Comparison of ENCODE assay signal across 15 mouse cellular contexts in genomic region chr5:8289678-8290614, GRCm38 (mm10).
A peak's percentile ranks its signal among the peaks of the same experiment; 100 is the strongest.
DNase-seq lines count a peak whose midpoint lies in the region; ATAC-seq and TF ChIP-seq lines count a peak whose summit lies in the region.
"Had no signal": no experiment of that assay in that cellular context is flagged by ENCODE, and none has a peak within 500 bp of the region (broad histone marks: within the 10 kb centered on the region; RNA-seq: fewer than 3 reads in every experiment).

No protein-coding gene starts in this region.

- intact Hi-C loops in heart, adult 2 months (cut with DNase I): no loop called here
- intact Hi-C loops in heart, postnatal 25 days (cut with DNase I): no loop called here

- no peaks in the 10 kb centered on the region for H3K79me2 ChIP-seq in heart, adult 2 months (replicated peaks; ENCODE audit: control insufficient read depth, insufficient read depth, low read length)

- no peak for TF ChIP-seq POLR2A in heart, adult 2 months (IDR thresholded peaks at IDR 0.05; ENCODE audit: insufficient read depth, low read depth, low read length)

- TF ChIP-seq CTCF in lung, postnatal 0 days (IDR thresholded peaks at IDR 0.05): no peak
- TF ChIP-seq CTCF in forebrain, postnatal 0 days (IDR thresholded peaks at IDR 0.05; ENCODE audit: low read depth): no peak
- TF ChIP-seq CTCF in heart, adult 2 months (IDR thresholded peaks at IDR 0.05): no peak

- H3K4me3 ChIP-seq in lung, postnatal 0 days (ENCODE audit: low read depth, low read length): no peak overlapping the region
- no peak overlapping the region for H3K4me3 ChIP-seq in forebrain, postnatal 0 days (ENCODE audit: low read depth, low read length)
- no peak overlapping the region for H3K4me3 ChIP-seq in heart, adult 2 months
- H3K4me3 ChIP-seq: embryonic facial prominence, embryonic 15.5 days; myocyte had no signal

- H3K36me3 ChIP-seq in lung, postnatal 0 days (ENCODE audit: insufficient read depth, low read length): no peaks in the 10 kb centered on the region
- H3K36me3 ChIP-seq in forebrain, postnatal 0 days (ENCODE audit: insufficient read depth): no peaks in the 10 kb centered on the region
- H3K36me3 ChIP-seq in heart, adult 2 months (ENCODE audit: control insufficient read depth, insufficient read depth, low read length): peaks cover 5% of the 10 kb centered on the region
- H3K36me3 ChIP-seq: embryonic facial prominence, embryonic 15.5 days had no signal

- DNase-seq in cerebellum, adult 11-12 months: peak; percentile 39
- DNase-seq in cerebellum, adult 18-20 months: no peak
- peak; percentile 3 for DNase-seq in lung, postnatal 0 days (ENCODE audit: low spot score)
- DNase-seq in lung, postnatal 4 days: no peak
- DNase-seq in forebrain, postnatal 0 days: peak; percentile 61
- DNase-seq in heart, adult 2 months: no peak
- DNase-seq in heart, postnatal 25 days (ENCODE audit: low spot score): no peak
- DNase-seq in retina, postnatal 1 day: no peak
- DNase-seq: adrenal gland, postnatal 10 days; heart, adult 18-20 months; heart, postnatal 14 days; kidney, adult 8-10 months had no signal

- no peaks in the 10 kb centered on the region for H3K27me3 ChIP-seq in lung, postnatal 0 days (replicated peaks; ENCODE audit: insufficient read depth, low read length)
- H3K27me3 ChIP-seq in forebrain, postnatal 0 days (ENCODE audit: insufficient read depth, low read length): no peaks in the 10 kb centered on the region
- H3K27me3 ChIP-seq in heart, adult 2 months (ENCODE audit: control insufficient read depth, insufficient read depth, low read length): no peaks in the 10 kb centered on the region
- H3K27me3 ChIP-seq: embryonic facial prominence, embryonic 15.5 days had no signal

- TF ChIP-seq EP300 in lung, postnatal 0 days (IDR thresholded peaks at IDR 0.05): no peak
- TF ChIP-seq EP300 in heart, adult 2 months (IDR thresholded peaks at IDR 0.05; ENCODE audit: insufficient read depth, low read depth, low read length): no peak

- no peaks in the 10 kb centered on the region for H3K4me1 ChIP-seq in lung, postnatal 0 days (ENCODE audit: insufficient read depth, low read depth, low read length)
- peaks cover 5% of the 10 kb centered on the region; the same call in 1 of the 2 replicates for H3K4me1 ChIP-seq in forebrain, postnatal 0 days (ENCODE audit: insufficient read depth)
- peaks cover 1% of the 10 kb centered on the region for H3K4me1 ChIP-seq in heart, adult 2 months (ENCODE audit: control insufficient read depth, insufficient read depth, low read length)

- no peak for ATAC-seq in lung, postnatal 0 days
- ATAC-seq in forebrain, postnatal 0 days: peak; percentile 93

- H3K9ac ChIP-seq in lung, postnatal 0 days (replicated peaks; ENCODE audit: low read depth): no peak overlapping the region
- no peak overlapping the region for H3K9ac ChIP-seq in forebrain, postnatal 0 days
- H3K9ac ChIP-seq in heart, adult 2 months (ENCODE audit: low read depth, low read length): no peak overlapping the region
- H3K9ac ChIP-seq: embryonic facial prominence, embryonic 15.5 days; liver, embryonic 14.5 days had no signal

- H3K4me2 ChIP-seq in lung, postnatal 0 days (replicated peaks; ENCODE audit: low read depth, low read length): no peak overlapping the region
- H3K4me2 ChIP-seq in forebrain, postnatal 0 days (ENCODE audit: low read depth): no peak overlapping the region
- H3K4me2 ChIP-seq: embryonic facial prominence, embryonic 15.5 days had no signal

- no peak overlapping the region for H3K27ac ChIP-seq in lung, postnatal 0 days (ENCODE audit: low read length)
- H3K27ac ChIP-seq in forebrain, postnatal 0 days (ENCODE audit: low read depth, low read length): peak overlapping the region; percentile 66
- no peak overlapping the region for H3K27ac ChIP-seq in heart, adult 2 months
- H3K27ac ChIP-seq: embryonic facial prominence, embryonic 15.5 days; liver, embryonic 14.5 days had no signal

- 72% methylated on average over 6 of the region's 6 CpGs for WGBS in lung, postnatal 0 days
- 40% methylated on average over 6 of the region's 6 CpGs for WGBS in forebrain, postnatal 0 days
- 74% methylated on average over 6 of the region's 6 CpGs for WGBS in heart, adult 2 months

- no peaks in the 10 kb centered on the region for H3K9me3 ChIP-seq in lung, postnatal 0 days (ENCODE audit: low read length)
- H3K9me3 ChIP-seq in forebrain, postnatal 0 days (ENCODE audit: low read length): no peaks in the 10 kb centered on the region
- H3K9me3 ChIP-seq: embryonic facial prominence, embryonic 15.5 days had no signal

Comparison
In these comparisons a context has a peak if more than half of its experiments do, and no peak if none do; other contexts are left out.
1. DNase-seq: peak in cerebellum, adult 11-12 months (single experiment), lung, postnatal 0 days (single experiment) and forebrain, postnatal 0 days (single experiment); none in cerebellum, adult 18-20 months (0 of 2), lung, postnatal 4 days (0 of 2), heart, adult 2 months (0 of 2), heart, postnatal 25 days (single experiment) and retina, postnatal 1 day (single experiment).